Mouse (Mus musculus) skeletal muscle tissue, adult 2 months (tissue): Measurements from ENCODE around the gene Coro2a.

ENCODE experiments used
- DNase-seq: peaks from one replicate; pipeline ENCODE4 v3.0.0-alpha.2; 2012; ENCODE audit warnings: low read depth, low spot score

Coro2a gene

DNA sequence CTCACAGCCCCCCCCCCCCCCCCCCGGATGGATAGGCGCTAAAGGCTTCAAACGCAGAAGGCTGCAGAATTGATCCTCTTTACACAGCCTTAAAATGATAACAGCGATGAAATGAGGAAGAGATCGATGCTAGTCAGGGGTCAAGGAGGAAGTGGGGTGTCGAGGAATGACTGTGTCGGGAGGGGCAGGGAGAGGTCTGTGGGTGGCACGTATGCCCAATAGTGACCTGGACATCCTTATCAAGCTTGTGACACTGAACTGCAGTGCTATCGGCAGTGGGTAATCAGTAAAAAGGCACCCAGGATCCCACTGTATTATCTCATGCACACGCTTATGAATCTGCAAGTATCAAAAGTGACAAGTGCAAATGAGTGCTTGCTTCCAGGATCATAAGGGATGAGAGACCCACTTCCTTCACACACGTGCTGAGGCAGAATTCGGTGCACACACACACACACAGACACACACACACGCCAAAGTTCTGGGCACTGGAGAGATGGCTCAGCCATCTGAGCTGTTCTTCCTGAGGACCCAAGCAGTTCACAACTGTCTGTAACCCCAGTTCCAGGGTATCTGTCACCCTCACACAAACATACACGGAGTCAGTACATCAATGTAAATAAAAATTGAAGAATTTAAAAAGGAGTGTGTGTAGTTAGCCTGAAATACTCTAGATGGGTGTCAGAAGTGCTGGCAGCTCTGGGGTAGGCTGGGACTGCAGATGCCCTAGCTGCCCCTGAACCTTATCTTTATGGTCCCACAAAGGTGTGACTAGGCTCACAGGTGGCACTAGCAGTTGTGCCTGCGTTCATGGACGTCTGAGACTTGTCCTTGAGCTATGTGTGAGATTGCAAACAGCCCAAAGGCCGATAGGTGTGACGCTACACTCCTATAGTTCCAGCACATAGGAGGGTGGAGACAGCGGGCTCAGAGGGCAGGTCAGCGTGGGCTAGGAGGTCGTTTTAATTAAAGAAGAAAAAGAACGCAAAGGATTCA is 43.0 kb downstream of the Coro2a start:
- no peak for DNase-seq

DNA sequence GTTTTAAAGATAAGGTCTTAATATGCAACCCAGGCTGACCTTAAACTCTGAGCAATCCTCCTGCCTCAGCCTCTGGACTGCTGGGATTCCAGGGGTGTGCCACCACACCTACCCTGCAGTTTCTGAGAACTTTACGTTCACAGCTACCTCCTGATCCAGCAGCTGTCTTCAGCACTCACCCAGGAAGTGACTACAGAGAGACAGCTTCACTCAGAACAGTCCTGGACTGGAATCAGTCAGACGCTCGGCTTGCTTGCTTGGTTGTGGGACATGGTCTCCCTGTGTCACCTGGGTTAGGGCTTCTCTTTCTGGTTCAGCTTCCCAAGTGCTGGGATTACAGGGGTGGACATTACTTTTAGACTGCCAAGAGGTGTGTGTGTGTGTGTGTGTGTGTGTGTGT is 45.1 kb downstream of the Coro2a start:
- DNase-seq: no peak

DNA sequence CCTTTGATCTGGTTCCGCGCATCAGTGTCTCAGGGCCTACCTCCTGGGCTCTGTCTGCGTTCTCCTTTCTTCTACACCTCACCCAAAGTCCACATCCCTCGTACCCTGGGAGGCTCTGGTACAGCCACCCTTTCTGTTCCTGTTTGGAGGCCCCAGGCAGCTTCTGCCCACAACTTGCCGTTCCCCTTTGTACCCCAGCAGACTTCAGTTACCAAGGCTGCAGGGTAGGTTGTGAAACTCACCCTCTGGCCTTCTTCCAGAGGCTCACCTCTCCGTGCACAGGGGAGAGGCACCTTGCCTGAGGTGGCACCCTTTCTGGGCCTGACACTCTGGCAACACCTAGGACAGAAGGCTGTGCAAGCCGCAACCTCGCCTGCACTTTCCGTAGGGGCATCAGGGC is 46.2 kb downstream of the Coro2a start:
- peak; percentile 16 for DNase-seq

DNA sequence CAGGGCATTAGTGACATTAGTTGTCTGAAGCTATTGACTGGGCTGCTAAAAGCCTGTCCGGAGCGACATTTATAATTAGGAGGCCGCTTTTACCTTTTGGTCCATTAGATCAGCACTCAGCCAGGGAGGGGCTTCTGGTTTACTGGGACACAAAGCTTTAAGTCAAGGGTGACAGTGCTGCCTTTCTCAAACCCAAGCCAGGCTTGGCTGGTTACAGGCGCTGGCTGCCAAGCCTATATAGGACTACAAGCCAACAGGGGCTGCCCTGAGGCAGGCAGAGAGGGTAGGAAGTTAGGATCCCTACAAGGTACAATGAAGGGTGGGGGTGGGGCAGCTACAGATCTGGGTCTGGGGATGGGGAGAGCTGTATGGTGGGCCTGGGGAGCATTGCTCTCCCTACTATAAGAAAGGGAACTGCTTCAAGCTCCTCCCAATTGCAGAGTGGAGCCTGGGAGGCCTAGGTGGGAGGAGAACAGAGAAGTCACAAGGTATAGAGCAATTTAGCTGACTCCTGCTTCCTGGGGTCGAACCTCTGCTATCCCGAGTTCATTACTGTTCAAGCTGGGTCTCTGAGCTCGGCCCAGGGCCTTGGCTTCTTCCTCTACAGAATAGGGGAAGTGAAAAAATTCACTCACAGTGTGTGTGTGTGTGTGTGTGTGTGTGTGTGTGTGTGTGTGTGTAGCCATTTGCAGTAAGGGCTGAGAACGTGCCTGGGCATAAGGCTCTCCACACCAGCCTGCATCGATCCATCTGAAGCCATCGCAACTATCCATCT is 47.5 kb downstream of the Coro2a start:
- peak; percentile 41 for DNase-seq

DNA sequence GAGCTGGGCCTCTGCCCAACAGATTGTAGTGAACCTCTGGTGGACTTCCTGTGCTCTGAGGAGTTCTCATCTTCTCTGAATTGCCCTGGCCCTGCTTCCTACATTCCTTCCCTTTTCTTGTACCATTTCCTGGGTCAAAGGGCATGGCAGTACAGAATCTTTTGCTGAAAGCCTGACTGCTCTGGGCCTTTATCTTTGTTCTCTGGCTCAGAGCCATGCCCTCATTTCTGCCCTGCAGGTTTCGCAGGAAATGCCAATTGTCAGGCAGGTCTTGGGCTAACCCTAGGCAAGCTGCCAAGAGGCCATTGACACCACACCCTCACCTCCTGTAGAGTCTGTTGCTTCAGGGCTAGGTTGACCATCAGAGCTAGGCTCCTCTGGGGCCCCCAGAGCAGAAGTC is 48.1 kb downstream of the Coro2a start:
- peak; percentile 30 for DNase-seq

DNA sequence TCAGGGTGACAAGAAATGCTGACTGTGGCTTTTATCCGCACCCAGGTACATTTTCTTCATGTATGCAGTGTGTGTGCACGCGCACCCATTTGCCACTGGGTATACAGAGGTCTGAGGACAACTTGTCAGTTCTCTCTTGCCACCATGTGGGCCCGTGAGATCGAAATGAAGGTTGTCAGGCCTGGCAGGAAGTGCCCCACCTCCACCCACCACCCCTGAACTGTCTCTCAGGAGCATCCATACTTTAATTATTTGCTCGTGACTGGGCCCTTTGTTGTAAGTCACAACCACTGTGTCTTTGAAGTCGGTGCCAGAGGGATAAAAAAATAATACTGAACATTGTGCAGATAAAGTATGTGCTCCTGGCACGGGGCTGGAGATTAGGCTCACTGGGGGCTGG is 51.6 kb downstream of the Coro2a start:
- DNase-seq: no peak

DNA sequence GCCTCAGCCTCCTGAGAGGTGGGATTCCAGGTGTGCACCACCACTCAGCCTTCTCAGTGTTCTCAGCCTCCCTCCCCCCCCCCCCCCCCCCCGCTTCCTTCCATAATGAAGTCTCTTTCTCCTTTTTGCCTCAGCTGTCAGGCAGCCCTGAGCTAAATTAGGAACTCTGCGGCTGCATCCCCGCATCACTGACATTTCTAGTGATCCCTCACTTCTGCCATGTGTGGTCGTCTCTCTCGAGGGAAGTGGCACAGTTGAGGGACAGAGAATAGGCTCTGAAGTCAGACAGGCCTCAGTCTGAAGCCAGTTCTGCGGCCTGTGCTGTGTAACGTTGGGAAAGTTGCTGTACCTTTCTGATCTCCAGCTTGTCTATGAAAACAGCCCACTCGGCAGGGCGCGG is 52.0 kb downstream of the Coro2a start:
- DNase-seq: no peak

DNA sequence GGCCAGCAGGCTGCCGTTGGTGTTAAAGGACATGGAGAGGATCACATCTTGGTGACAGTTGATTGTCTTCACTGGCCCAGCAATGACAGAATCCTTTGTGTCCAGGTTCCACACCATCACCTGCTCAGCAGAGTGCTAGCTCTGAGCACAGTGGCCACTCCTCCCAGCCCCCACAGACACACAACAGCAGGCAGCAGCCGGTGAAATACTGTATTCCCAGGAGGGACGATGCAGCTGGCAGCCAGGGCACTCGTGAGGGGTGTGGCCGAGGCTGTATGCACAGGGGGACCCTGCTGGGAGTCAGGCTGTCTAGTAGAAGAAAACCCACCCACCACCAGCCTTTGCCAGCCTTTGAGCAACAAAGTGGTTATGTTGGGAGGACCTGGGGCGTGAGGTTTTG is 55.3 kb downstream of the Coro2a start:
- no peak for DNase-seq

DNA sequence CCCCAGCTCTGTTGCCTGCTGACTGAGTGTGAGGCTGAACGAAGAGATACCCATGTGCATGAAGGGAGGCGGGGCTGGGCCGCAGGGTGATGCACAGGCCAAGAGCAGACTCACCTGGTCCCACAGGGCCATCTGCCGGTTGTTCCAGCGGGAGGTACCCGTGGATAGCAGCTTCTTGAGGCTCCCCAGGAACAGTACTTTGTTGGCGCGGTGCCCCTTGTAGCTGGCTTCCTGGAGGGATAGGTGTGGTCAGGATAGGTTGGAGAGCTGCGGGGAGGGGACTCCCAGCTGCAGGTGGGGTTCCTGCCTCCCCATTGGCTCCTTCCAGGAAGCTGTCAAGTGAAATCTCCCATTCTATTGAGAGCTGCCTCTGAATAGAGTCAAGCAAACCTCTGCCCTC is 56.5 kb downstream of the Coro2a start:
- no peak for DNase-seq

DNA sequence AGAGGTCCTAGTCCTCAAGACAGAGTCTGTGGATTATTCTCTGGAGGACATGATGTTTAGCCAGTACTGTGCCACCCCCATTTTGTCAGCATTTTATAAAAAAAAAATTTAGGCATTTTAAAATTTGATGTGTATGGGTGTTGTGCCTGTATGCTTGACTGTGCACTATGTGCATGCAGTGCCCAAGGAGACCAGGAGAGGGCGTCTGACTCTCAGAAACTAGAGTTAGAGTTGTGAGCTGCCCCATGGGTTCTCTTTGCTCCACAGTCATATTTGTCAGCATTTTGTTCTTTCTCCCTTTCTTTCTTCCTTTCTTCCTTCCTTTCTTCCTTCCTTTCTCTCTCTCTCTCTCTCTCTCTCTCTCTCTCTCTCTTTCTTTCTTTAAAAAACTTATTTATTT is 57.7 kb downstream of the Coro2a start:
- no peak for DNase-seq

DNA sequence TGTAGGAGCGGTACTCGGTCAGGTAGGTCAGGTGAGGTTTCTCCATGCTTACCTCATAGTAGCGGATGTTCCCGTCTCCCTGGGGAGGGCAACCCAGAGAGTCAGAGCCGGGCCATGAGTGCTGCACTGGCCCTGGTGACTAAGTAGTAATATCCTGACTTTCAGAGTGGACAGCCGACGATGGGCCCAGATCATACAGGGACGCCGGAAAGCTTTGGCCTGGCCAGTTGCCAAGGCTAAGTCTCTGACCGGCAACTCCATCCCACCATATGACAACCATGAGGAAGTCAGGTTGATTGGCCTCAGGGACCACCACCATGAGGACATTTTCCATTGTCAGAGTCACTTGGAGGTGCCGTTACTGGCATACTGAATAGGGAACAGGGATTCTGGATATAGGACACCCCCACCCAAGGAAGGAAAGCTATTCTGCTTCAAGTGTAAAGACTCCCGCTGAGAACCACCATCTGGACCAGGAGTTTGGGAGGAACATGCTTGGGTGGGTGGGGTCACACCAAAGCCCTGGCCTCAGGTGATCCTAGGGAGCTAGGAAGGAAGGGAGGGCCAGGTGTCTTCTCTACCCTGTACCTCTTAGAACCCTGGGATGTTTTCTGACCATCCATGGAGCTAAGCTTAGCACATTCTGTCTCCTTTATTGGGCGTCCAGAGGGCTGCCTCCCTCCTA is 58.5 kb downstream of the Coro2a start:
- DNase-seq: no peak

DNA sequence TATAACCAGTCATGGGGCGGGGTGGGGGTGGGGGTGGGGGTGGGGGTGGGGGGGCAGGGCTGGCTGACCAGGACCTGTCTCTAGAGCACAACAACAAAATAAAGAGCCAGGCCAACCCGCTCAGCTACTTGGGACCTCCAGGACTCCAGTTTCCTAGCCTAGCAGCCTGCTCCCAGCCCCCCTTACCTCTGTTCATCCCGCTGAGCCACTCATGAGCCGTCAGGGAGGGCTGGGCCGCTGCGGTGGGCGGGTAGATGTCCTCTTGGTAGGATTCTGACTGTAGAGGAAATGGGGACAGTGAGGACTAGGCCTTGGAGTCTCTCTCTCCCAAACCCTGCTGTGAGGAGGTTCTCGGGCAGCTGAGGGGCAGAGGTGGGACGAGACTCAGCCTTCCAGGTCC is 60.3 kb downstream of the Coro2a start:
- no peak for DNase-seq

DNA sequence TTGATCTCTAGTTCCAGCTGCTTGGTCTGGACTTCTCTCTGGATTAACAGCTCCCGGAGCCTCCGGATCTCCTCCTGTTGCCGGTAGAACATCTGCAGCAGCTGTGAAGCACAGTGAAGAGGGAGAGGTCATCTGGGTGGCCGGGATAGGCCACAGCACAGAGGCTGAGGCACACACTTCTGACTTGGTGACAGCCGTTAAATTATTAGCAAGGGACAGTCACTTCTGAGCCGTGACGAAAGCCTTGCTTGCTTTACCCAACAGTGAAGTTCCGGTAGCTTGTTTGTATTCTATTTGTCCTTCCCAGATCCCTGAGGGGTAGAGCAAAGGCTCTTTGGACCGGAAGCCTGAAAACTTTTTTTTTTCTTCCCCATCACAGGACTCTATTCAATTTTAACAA is 62.8 kb downstream of the Coro2a start:
- DNase-seq: no peak

DNA sequence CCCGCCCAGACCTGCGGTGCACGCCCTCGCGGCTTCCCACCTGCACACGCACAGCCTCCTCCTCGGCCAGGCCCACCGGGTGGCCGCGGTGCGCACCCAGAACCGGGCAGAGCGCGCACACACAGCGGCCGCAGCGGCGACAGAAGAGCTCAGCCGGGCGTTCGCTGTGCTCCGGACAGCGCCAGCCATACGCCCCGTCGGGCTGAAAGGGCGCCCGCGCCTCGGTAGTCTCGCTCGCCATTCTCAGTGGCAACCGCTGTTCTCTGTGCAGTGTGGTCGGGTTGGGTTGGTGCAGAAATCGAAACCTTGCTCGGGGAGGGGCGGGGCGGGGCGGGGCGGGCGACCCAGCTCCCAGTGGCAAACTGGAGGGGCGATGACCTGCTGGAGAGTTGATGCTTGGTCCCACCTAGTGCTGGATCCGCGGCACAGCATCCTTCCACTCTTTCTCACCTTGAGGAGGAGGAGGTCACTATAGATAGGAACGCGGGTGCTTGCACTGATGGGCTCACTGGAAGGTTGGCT is 66.1 kb downstream of the Coro2a start, which contains the start of gene Trim14:
TSS of gene Trim14 (minus strand) at position 302 of the 522 bp plus-strand sequence.
- DNase-seq: no peak

DNA sequence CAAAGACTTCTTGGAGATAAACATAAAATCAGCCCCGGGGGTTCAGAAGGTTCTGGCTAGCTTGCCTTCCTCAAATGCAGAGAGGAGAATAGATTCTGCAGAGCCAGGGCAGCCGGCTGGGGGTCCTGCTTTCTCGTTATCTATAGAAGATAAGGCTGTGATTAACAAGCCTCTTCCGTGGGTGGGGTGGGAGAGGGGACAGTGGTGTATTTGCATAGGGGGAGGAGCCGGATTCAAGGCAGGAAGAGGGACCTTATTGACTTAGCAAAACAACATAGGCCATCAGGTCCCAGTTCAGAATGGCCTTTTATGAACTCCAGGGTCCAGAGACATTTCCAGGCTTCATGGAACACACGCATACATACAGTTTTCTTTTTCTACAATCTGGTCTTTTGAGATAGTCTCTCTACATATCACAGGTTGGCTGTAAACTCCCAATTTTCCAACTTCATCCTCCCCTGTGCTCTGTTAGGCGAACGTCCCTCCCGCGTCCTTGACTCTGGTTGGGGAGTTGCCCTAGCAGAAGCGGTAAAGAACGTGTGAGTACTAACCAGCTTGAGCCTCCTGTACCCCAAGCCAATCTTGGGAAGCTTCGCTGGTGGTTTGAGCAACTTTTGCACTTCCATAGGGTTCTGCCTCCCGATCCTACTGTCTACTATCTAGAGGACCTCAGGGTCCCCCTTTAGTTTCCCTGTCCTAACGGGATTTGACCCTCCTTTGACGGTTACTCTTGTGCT is 66.7 kb downstream of the Coro2a start:
- DNase-seq: no peak

DNA sequence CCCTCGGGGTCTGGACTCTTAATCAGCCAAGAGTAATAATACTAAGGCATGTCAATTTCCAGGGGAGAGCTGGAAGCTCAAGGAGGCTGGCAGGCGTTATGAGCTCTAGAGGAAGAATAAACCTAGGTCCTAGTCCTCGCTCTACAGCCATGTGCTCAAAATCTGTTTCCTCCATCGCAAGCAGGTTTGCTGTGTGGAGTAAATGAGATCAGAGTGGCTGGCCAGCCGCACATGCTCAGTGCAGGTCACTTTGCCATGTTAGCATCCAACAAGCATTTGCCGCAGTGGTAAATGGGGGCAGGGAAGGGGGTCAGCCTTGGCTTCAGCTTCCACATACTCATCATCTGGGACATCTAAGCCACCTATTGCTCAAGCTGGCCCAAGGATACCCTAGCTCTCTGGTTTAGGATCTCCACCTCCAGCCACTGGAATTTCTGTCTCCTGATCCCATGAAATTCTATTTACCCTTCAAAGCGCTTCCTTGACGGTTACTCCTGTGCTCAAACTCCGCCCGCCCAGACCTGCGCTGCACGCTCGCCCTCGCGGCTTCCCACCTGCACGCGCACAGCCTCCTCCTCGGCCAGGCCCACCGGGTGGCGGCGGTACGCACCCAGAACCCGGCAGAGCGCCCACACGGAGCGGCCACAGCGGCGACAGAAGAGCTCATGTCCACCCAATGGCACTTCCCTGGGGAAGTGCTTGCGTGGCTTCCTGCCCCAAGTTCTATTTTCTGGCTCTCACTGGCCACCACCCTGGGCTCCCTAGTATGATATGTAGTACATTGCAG is 67.9 kb downstream of the Coro2a start:
- DNase-seq: no peak

DNA sequence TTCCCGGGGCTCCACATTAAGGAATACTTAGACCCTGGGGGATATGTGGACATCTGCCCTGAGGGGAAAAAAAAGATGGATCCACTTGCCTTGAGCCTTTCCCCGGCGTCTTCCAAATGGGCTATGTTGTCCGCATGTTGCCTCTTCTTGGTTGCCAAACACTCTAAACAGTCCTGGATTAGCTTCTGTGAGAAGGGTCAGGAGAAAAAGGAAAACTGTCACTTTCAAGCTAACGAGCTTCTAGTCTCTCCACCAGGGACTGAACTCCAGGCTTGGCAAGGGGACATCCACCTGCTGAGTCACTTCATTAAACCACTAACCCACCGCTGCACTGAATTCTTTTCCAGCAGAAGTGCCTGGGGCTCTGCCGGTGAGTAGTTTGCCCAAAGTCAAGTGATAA is 69.1 kb downstream of the Coro2a start:
- DNase-seq: no peak

DNA sequence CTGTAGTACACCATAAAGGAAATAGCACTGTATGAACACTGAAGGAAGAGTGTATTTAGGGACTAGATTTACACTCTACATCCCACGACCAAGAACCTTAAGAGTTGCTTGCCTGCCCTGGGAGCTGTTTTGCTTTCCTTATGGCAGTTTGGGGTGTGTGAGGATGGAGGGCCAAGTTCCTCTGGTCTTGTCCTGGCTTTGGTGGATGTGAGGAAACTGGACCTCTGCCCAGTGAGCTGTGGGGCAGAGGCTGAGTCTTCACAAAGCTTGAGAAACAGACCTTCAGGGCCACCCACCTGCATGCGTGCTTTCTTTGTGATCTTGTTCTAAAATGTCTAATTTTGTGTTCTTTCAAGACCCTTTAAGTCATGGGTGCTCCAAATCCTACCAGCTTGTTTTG is 69.5 kb downstream of the Coro2a start:
- DNase-seq: no peak

DNA sequence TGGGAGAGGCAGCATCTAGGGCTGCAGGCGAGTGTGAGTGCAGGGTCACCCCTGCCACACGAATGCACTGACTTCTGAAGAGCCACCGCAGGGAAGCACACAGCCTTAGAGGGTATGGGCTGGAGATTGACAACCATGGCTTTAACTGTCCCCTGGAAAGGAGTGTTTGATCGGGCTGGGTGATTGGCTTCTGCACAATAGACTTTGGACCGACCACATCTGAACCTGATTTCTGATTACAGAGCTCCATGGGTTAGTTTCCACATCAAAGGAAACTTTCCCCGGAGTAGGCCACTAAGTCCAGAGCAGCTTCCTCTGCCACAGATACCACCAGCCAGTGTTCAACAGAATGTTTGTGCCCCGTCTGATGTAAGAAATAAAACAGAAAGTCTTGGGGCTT is 72.3 kb downstream of the Coro2a start:
- DNase-seq: no peak

DNA sequence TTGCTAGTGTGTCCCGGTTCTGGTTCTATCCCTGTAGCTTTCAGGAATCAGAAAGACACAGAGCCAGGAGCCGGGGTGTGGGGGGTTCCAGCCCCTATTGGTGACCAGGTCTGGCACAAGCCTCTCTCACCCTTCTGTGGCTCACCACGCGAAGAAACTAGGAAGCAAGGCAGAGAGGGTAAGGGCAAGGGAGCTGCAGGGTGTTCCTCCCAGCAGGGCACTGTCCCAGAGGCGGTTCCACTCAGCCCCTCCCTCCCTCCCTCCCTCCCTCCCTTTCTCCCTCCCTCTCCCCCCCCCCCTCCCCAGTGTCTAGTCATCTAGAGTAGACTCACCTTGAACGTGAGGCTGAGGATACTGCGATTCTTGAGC is 74.5 kb downstream of the Coro2a start:
- DNase-seq: no peak
